Mouse (Mus musculus) ovary, adult 18-20 months (tissue): ENCODE data around the gene Prodh2.
"Not testable (repeated sequence)": the region's sequence is repeated elsewhere in the genome, so short reads cannot be mapped to it uniquely, and the experiment has no call there.

ENCODE experiments used
- DNase-seq: peaks from one replicate; pipeline ENCODE4 v3.0.0; 2022; ENCODE audit warnings: low spot score, mixed read lengths

The Prodh2 gene

DNA sequence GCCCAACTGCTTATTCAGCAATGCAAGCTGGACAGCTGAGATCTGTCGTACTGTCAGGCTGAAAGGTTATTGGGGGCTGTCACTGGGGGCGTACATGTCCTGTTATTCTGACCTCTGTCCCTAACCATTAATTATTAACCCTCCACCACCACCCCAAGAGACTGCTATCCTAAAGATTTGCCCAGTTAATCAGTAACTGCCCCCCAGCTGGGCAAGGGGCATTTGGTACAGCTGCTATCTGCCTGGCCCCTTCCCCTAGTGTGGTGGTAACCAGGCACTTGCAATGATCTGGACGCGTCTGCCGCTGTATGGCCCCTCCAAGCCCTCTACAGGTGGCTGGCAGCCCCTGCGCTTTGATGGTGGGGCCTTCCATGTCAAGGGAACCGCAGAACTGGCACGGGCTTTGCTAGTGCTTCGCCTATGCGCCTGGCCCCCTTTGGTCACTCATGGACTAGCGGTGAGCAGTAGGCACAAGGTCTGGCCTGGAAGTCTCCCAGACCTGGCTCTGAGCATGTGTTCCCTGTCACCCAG lies at the start of gene Prodh2:
Prodh2 (plus strand) TSS at position 222 of the 531 bp plus-strand sequence.
- no peak for DNase-seq

DNA sequence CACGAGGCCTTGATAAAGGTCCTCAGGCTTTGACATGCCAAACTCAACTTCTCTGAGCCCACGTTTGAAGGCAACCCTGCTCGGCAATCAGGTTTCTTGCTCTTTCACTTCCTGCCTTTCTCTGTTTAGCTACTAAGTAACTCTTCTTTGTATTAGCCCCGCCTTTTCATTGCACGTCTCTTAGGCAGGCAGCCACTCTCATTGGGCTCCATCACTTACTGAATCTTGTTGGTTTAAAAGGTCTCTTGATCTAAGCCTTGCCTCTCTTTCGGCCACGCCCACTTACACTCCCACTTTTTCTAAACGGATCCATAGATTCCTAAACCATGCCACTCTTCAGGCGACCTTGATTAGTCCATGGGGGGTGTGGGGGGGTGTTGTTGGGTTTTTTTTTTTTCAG lies 49.7 kb upstream of the Prodh2 start:
- no peak for DNase-seq

DNA sequence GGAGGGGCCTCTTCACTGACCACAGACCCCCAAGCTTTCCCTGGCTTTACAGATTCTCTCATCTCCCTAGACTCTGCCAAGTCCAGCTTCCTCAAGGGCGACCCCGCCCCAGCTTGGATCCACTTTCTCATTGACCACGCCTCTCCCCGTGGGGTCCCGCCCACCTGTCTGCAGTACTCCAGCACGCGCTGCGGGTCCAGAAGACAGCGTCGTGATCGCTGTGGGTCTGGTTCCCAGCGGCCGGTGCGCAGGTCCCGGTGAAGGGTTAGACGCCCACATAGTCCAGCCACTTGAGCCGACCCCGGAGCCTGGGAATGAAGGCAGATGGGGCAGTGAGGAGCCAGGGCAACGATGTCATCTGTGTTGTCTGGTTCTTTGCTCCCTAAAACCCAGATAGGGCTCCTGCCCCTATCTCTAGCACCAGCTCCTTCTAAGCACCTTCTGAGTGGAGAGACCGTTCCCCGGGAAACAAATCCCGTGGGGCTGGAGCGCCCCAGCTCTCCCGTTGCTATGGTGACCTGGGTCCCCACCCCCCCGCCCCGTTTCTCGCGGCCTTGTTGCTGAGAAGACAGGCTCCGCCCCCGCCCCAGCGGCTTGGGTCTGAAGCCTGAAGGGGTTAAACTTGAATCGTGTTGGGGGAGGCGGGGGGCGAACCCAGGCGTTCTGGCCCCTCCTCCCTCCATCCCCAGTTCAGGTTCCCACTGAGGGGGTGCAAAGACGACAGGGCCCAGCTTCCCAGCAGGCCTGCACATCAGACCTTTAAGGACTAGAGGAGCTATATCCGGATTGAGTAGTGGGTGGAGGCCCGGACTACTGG lies 49.1 kb upstream of the Prodh2 start:
- peak; percentile 31 for DNase-seq

DNA sequence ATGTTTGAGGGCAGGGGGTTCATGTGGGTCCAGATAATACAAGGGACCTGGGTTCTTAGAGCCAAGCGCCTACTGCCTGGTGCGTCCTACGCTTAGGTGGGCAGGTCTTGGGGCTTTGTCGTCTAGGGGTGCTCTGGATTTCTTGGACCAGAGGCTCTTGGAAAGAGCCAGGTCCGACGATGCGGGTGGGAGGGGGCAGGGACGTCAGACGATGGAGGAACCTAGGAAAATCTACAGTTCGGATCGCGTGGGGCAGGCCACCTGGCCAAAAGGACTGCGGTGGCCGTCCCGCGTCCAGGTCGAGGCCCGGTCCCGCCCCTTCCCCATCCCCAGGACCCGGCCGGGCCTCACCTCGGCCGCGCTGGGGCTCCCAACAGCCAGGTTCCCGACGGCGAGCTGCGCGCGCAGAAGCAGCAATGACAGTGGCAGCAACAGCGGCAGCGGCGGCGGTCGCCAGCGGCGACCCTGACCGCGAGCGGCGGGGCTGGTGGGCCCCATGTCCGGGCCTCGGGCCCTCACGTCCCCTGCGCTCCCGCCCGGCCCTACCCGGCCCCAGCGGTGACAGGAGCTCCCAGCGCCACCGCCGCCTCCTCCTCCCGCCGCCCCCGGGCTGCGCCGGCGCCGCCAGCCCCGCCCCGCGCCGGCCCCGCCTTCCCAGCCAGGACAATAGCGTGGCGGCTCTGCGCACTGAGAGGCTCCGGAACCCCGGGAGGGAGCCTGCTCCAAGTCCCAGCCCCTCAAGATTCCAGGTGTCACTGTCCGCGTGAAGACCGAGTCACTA lies 48.3 kb upstream of the Prodh2 start, which contains the start of gene Aplp1:
Aplp1 (minus strand) TSS at position 565 of the 781 bp plus-strand sequence.
- no peak for DNase-seq

DNA sequence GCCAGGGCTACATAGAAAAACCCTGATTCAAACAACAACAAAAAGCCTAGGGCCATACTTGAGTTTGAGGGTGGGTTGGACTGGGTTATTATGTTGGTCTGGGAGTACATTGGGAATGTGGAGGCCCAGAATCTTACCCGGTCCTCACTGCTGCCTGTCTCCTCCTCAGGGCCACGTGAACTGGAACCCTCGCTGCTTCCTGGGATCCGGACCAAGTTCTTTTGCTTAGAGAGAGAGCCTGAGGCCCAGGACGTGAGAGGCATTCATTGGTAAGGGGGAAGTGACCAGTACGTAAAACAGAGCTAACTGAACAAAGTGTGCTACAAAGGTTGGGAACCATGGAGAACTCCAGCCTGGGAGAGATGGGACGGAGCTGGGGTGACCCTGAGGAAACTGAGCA lies 43.2 kb upstream of the Prodh2 start:
- no peak for DNase-seq

DNA sequence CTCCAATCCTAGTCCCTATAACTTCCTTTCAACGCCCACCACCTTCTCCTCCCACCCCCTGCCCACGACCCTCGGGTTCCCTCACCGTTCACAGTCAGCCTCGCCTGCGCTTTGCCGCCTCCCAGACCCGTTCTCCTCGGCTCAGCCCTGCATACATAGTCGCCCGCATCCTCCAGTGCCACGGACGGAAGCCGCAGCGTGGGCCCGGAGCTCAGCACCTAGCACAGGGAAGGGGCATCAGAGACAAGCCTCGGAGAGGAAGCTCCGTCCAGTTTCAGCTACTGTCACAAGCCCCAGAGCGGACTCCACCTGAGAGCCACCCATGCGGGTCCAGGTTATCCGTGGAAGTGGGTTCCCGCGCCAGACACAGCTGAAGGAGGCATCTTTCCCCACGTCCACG lies 40.1 kb upstream of the Prodh2 start:
- no peak for DNase-seq

DNA sequence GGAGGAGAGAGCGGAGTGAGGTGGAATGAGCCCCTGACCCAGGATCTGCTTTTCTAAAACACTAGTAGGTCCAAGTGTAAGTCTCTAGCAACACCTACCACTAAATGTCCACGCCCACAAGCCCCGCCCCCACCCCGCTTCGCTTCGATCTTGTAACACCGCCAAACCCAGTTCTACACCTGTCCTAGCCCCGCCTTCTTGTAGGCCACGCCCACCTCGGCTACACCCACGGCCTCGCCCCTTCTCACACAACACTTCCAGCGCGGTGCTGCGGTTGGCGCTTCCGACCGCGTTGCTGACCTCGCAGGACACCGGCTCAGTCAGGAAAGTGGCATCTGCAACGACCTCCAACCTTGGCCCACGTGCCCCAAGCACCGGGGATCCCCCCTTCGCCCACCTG lies 39.7 kb upstream of the Prodh2 start:
- no peak for DNase-seq

DNA sequence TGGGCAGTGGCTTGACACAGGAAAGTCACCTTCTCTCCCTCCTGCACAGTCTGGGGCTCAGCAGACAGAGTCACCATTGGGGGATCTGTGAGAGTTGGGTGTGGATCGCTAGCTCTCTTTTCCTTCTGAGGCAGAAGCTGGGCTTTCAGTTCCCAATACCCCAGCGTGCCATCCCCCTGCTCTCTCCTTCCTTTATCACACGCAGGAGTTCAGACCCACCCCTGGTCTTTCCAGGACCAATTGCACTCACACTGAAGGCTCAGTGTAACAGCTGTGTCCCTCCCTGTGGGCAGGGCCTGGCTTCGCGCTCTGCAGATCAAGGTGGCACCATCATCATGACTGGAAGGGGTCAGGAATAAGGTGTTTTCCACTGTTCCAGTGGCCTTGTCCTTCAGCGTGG lies 39.2 kb upstream of the Prodh2 start:
- DNase-seq: no peak

DNA sequence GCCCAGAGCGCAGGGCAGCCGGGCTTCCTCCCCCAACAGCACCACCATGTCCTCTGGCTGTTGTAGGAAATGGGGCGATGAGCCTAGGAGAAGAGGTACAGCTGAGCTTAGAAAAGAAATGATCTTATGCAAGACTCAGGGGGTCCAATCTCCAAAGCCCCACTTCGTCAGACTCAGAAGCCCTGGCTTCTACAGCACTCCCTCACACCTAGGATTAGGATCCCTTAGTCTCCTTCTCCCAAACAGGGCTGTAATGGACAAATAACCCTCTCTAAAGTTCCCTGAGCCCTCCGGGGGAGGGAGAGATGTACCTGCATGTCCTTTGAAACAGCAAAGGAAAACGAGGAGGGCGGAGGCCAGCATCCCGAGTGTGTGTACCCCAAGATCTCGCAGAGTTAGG lies 36.9 kb upstream of the Prodh2 start:
- DNase-seq: no peak

DNA sequence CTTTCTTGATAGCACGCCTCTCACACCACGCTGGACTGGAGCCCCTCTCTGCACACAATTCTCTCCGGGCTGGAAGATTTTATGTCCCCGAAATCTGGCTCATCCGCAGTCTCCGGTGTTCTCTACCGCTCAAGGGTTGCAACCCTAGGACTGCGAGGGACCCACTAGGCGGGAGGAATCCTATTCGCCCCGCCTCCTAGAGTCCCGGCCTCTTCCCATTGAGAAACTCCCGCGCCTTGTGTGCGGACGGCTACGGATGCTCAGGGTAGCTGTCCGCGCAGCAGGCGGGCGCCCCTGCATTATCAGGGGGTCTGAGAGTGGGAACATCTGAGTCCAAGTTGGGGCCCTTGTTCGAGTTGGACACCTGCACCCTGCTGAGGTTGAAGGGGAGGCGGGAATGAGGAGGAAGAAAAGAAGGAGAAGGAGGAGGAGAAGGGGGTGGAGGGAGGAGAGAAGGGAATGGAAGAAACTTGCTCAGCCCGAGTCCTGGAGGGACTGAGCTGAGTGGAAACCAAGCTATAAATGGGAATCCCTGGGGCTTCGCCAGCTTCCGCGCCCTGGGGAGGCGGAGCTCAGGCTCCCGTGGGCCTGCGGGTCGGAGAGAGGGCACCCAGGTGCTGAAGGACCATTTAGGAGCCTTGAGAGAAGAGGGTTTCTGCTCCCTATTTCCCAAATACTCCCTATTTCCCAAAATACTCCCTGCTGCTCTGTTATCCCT lies 36.4 kb upstream of the Prodh2 start:
- no peak for DNase-seq

DNA sequence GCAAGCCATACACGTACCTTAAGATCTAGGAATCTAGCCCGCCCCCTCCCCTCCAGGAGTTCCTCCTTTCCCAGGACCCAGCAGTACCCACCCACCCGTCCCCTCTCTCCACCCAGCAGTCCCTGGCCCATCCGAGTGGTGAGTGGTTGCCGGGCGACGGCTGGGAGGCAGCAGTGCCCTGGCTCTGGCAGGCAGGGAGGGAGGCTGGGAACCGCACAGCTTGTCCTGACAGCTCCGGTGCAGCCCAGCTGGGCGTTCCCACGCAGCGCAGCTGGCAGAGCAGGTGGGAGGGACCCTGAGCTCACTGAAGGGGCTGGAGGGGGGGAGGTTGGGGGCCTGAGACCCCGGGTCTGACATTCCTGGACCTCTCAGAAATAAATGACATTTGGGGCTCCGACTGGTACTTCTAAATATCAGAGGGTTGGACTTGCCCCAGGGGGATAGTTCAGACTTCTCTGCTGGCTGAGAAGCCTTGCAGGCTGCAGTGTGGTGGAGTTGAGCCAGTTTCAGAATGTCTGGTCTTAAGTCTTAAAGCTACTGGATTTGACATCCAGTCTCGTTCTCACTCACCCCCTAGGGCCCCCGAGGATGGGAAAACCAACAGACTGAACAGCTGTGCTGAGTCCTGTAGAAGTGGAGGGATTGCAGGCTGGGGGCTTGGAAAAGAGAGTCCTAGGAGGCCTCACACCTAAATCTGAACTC lies 35.6 kb upstream of the Prodh2 start, which contains the start of the genes Kirrel2 and Nphs1:
Kirrel2 (minus strand) TSS at position 62 of the 702 bp plus-strand sequence.
Nphs1 (plus strand) TSS at position 687 of the 702 bp plus-strand sequence.
- DNase-seq: no peak

DNA sequence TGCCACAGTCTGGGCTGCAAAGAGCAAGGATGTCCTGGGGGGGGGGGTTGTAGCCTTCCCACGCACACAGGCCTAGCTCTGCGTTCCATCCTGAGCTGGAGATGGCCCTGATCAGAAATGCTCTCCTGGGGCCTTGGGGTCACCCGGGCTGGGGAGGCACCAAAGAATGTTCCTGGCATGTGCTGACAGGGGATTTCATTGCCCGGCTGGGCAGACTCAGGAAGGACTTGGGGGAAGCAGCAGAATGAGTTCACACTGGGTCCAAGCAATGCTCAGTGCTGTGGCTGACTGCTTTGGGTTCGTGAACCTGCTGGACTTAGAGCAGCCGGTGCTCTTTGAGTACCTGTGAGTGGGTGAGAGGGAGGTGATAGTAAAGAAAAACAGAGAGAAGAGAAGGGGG lies 33.9 kb upstream of the Prodh2 start:
- DNase-seq: no peak

DNA sequence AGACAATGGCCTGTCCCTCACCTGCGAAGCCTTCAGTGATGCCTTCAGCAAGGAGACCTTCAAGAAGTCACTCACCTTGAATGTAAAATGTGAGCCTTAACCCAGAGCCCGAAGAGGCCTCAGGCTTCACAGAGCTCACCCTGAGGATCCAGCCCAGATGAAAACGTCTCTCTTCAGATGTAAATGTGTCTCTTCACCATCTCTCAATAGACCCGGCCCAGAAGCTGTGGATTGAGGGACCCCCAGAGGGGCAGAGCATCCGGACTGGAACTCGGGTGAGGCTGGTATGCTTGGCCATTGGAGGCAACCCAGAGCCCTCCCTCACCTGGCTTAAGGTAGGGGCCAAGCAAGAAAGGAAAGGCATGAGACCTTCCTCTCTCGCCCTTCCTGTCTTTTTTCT lies 29.9 kb upstream of the Prodh2 start:
- no peak for DNase-seq

DNA sequence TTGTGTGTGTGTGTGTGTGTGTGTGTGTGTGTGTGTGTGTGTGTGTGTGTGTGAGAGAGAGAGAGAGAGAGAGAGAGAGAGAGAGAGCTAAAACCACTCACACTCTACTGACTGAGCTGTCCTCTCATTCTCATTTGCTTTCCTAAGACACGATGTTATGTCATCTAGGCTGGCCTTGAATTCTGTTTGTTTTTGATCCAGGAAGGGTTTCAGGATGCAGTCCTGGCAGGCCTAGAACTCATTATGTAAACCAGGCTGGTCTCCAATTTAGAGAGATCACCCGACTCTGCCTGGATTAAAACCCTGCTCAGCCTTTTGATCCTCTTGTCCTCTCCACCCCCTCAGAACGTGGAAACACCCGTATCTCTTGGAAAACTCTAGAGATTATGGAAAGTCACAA lies 29.4 kb upstream of the Prodh2 start:
- DNase-seq: no peak

DNA sequence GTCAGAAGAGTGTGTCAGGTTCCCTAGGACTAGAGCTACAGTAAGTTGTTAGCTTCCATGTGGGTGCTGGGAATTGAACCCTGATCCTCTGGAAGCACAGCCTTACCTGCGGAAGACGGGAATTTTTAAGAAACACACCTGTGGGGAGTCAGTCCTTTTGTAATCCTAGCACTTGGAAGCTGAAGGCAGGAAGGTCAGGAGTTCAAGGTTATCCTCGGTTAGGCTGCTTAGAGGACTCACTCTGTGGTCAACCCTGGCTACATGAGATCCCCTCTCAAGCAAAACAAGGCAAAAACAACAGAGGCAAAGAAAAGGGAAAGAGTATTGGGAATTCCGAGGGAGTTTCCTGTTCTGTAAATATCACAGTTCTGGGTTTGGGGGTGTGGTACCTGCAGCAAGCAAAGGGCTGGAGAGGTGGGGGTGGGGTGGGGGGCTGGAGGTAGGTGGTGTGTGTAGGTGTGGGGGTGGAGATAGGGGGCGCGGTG lies 28.6 kb upstream of the Prodh2 start:
- DNase-seq: no peak

DNA sequence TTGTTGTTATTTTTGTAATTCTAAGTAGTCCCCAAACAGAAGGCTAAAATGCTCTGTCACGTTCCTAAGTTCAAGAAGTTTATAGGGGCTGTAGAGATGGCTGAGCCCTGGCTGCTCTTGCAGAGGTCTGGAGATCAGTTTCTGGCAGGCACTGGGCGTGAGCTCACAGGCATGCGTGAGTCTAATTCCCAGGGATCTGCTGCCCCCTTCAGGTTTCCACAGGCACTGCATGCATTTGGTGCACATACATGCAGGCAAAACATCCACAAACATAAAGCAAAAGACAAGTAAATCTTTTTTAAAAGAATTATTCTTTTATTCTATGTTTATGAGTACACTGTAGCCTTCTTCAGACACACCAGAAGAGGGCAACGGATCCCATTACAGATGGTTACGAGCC lies 21.0 kb upstream of the Prodh2 start:
- DNase-seq: no peak

DNA sequence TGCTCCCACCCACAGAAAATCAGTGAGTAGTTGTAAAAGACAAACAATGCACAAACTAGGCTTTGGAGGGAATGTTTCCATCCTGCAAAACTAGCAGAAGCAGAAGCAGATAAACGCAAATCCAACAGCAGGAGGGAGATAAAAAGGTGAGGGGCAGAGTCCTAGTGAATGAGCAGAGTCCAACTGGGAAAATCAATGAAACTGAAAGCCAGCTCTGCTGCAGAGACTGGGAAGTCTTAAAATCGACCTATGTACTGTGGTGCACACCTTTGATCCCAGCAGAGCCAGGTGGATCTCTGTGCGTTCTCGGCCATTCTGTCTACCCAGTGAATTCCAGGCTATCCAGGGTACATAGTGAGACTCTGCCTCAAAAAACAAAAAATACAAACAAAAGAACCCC lies 18.4 kb upstream of the Prodh2 start:
- DNase-seq: no peak

DNA sequence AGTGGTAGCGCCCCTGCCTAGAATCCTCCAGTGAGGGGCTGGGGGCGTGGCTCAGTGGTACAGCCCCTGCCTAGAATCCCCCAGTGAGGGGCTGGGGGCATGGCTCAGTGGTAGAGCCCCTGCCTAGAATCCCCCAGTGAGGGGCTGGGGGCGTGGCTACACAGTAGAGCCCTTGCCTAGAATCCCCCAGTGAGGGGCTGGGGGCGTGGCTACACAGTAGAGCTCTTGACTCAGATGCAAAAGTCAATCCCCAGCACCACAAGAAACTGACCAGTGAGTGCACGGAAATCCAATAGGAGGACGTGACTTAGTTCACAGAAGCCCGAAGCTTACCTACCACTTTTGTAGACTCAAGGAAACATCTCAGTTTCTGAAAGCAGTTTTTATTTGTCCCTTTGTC lies 17.3 kb upstream of the Prodh2 start:
- DNase-seq: not testable (repeated sequence)

DNA sequence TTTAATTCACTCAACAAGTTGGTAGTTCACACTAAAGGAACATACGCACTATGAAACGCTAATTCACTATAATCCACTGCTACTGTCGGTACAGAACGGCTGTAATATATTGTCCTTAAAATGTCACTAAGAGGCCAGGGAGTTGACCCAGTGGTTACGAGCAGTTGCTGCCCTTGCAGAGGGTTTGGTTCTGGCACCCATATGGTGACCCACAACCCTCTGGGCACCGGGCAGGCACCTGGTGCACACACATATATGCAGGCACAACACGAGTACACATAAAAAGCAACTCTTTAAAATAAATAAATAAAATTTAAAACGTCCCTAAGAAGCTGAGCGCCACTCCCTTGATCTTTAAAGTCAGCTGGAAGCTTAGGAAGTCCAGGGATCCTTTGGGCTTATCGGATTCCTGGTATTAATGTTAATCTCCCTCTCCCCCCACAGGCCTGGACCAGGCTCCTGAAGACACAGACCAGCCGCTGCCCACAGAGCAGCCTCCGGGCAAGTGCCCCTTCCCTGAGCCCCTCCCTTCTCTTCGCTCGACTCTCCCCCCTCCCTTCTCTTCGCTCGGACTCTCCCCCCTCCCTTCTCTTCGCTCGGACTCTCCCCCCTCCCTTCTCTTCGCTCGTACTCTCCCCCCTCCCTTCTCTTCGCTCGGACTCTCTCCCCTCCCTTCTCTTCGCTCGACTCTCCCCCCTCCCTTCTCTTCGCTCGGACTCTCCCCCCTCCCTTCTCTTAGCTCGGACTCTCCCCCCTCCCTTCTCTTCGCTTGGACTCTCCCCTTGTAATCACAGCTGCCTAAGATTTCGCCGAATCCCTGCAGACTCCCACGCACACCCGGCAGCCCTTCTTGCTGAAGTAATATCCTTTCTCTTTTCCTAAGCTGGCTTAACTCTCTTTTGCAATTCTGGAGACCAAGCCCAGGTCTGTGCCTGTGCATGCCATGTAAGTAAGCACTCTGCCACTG lies 15.7 kb upstream of the Prodh2 start:
- DNase-seq: no peak

DNA sequence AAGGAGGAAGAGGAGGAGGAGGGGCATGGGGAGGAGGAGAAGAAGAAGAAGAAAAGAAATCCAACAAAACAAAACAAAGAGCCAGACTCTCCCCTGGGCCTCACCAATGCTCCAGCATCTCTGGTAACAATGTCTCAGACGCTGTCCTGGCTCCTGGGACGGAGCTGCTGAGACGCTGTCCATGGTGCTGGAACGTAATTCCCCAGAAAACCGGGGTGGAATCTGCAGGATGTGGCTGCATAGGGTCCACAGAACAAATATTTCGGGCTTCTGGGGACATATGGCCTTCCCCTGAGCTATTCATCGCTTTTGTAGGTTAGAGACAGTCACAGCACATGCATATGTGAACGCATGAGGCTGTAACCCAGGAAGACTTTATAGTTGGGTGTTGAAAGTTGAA lies 9.2 kb upstream of the Prodh2 start:
- no peak for DNase-seq
